In the genomic region with DNA sequence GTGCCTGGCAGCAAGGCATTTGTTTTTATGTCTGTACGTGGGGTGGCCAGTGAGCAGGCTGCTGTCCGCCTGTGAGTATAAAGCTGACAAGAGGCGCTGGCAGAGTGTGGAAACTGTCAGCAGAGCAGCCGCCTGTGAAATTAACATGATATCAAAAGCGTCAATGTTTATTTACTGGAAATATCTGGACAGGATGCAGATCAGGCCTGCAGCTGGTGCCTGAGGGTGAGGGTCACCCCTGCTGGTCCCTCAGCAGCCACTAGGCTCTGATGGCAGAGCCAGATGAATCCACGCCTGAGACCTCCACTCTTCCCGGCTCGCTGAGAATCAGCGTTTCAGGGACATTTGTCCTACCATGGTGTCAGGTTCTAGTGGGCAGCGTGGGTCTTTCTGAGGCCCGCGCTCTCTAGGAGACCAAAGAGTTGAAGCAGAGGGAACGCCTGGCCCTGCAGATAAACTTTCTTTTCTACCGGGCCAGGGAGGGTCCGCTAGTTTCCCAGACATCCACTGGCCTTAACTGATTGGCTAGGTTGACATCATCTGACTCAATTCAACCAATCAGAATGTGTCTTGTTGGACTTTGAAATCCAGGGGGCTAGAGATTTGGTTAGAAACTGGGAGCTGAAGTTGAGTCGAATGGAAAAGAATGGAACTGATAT, we compare ENCODE assay signal across 10 mouse cellular contexts.
DNase-seq lines count a peak whose midpoint lies in the region; ATAC-seq and TF ChIP-seq lines count a peak whose summit lies in the region.
"Had no signal": no experiment of that assay in that cellular context is flagged by ENCODE, and none has a peak within 500 bp of the region (broad histone marks: within the 10 kb centered on the region; RNA-seq: fewer than 3 reads in every experiment).

No protein-coding gene starts in this region.

- H3K27me3 ChIP-seq in intestine, embryonic 15.5 days (replicated peaks), result 0 out of 2 replicates have a peak, but pooled peaks cover 3% of the 10 kb centered on the region
- H3K27me3 ChIP-seq in intestine, postnatal 0 days (replicated peaks; ENCODE audit: control insufficient read depth, insufficient read depth, low read length), result no peaks in the 10 kb centered on the region
- peaks cover 39% of the 10 kb centered on the region for H3K27me3 ChIP-seq in embryonic facial prominence, embryonic 10.5 days (replicated peaks; ENCODE audit: low read depth, poor library complexity, severe bottlenecking)
- peaks cover 8% of the 10 kb centered on the region; the same call in 1 of the 2 replicates for H3K27me3 ChIP-seq in liver, embryonic 11.5 days (replicated peaks; ENCODE audit: control insufficient read depth, insufficient read depth, low read length)

- H3K4me1 ChIP-seq in intestine, embryonic 15.5 days (replicated peaks), result peaks cover 2% of the 10 kb centered on the region; the same call in 1 of the 2 replicates
- no peaks in the 10 kb centered on the region for H3K4me1 ChIP-seq in intestine, postnatal 0 days (replicated peaks; ENCODE audit: control insufficient read depth, insufficient read depth, low read length)
- H3K4me1 ChIP-seq in ES-E14 (ENCODE audit: control insufficient read depth in 2 of 2, insufficient read depth in 2 of 2, low read length in 2 of 2, poor library complexity in 1 of 2), result peaks cover 3 to 24% of the 10 kb centered on the region in 2 experiments; a peak in 2 of 4 replicates
- peaks cover 33% of the 10 kb centered on the region for H3K4me1 ChIP-seq in embryonic facial prominence, embryonic 10.5 days
- H3K4me1 ChIP-seq in liver, embryonic 11.5 days (replicated peaks; ENCODE audit: control insufficient read depth, insufficient read depth, low read length), result peaks cover 8% of the 10 kb centered on the region; the same call in 1 of the 2 replicates

- H3K36me3 ChIP-seq in intestine, embryonic 15.5 days, result no peaks in the 10 kb centered on the region
- H3K36me3 ChIP-seq in intestine, postnatal 0 days (ENCODE audit: control insufficient read depth, insufficient read depth), result no peaks in the 10 kb centered on the region
- no peaks in the 10 kb centered on the region for H3K36me3 ChIP-seq in ES-E14 (ENCODE audit: control insufficient read depth, insufficient read depth, low read length, poor library complexity, severe bottlenecking)
- H3K36me3 ChIP-seq in embryonic facial prominence, embryonic 10.5 days (replicated peaks), result no peaks in the 10 kb centered on the region
- no peaks in the 10 kb centered on the region for H3K36me3 ChIP-seq in liver, embryonic 11.5 days (ENCODE audit: control insufficient read depth, insufficient read depth, low read length)

- no peak for ATAC-seq in intestine, embryonic 15.5 days
- ATAC-seq in intestine, postnatal 0 days, result no peak
- peak; percentile 56; the same call in 1 of the 2 replicates for ATAC-seq in liver, embryonic 11.5 days (replicated peaks; ENCODE audit: low FRiP score)
- ATAC-seq: Patski had no signal

- H3K4me3 ChIP-seq in intestine, embryonic 15.5 days (replicated peaks), result no peak overlapping the region
- H3K4me3 ChIP-seq in intestine, postnatal 0 days (ENCODE audit: low read depth, low read length), result no peak overlapping the region
- H3K4me3 ChIP-seq in ES-E14 (ENCODE audit: insufficient read depth in 1 of 2, low read depth in 1 of 2, low read length in 2 of 2, poor library complexity in 1 of 2, severe bottlenecking in 1 of 2), result peak overlapping the region; percentile 50 to 83
- H3K4me3 ChIP-seq in embryonic facial prominence, embryonic 10.5 days, result peak overlapping the region; percentile 19; the same call in 1 of the 2 replicates
- no peak overlapping the region for H3K4me3 ChIP-seq in liver, embryonic 11.5 days (ENCODE audit: low read depth, low read length)

- no peak overlapping the region for H3K27ac ChIP-seq in intestine, embryonic 15.5 days
- no peak overlapping the region for H3K27ac ChIP-seq in intestine, postnatal 0 days (ENCODE audit: low read depth, low read length)
- H3K27ac ChIP-seq in ES-E14 (ENCODE audit: insufficient read depth, low read depth, low read length, poor library complexity, severe bottlenecking), result no peak overlapping the region
- peak overlapping the region; percentile 21; the same call in 1 of the 2 replicates for H3K27ac ChIP-seq in embryonic facial prominence, embryonic 10.5 days (replicated peaks)
- H3K27ac ChIP-seq in liver, embryonic 11.5 days (ENCODE audit: low read depth, low read length), result no peak overlapping the region

- 62% methylated on average over 16 of the region's 16 CpGs for WGBS in intestine, embryonic 15.5 days
- 64% methylated on average over 16 of the region's 16 CpGs for WGBS in intestine, postnatal 0 days
- WGBS in embryonic facial prominence, embryonic 10.5 days, result 75% methylated on average over 16 of the region's 16 CpGs
- WGBS in liver, embryonic 11.5 days, result 55% methylated on average over 16 of the region's 16 CpGs

- peak; percentile 66 for DNase-seq in ES-E14 (ENCODE audit: low read depth, low spot score)
- no peak for DNase-seq in embryonic facial prominence, embryonic 10.5 days (ENCODE audit: low spot score)
- no peak for DNase-seq in liver, embryonic 11.5 days (ENCODE audit: low spot score)
- no peak for DNase-seq in thymus, postnatal 10 days (ENCODE audit: low spot score in 2 of 2)
- DNase-seq in thymus, postnatal 36 days, result no peak
- DNase-seq in thymus, adult 18-20 months, result no peak
- DNase-seq: kidney, adult 2 months had no signal

- in situ Hi-C loops in ES-E14 (cut with MboI; ENCODE audit: low sequenced_read_pairs in 2 of 2, unreplicated experiment in 2 of 2), result no loop called here

- no peak for TF ChIP-seq CTCF in intestine, postnatal 0 days (IDR thresholded peaks at IDR 0.05; ENCODE audit: low read depth)

- no peak overlapping the region for H3K9ac ChIP-seq in intestine, embryonic 15.5 days
- no peak overlapping the region for H3K9ac ChIP-seq in intestine, postnatal 0 days (ENCODE audit: low read depth, low read length)
- H3K9ac ChIP-seq in ES-E14 (ENCODE audit: insufficient read depth, low read depth, low read length, poor library complexity, severe bottlenecking), result peak overlapping the region; percentile 40; the same call in 1 of the 2 replicates
- H3K9ac ChIP-seq in liver, embryonic 11.5 days (ENCODE audit: low read depth, low read length), result peak overlapping the region; percentile 14; the same call in 1 of the 2 replicates

- 0 out of 2 replicates have a peak overlapping the region, but pooled peaks have one; percentile 22 for H3K4me2 ChIP-seq in intestine, embryonic 15.5 days (replicated peaks)
- no peak overlapping the region for H3K4me2 ChIP-seq in intestine, postnatal 0 days (replicated peaks; ENCODE audit: low read depth)
- H3K4me2 ChIP-seq in liver, embryonic 11.5 days, result peak overlapping the region; percentile 38

- no peaks in the 10 kb centered on the region for H3K9me3 ChIP-seq in intestine, embryonic 15.5 days
- no peaks in the 10 kb centered on the region for H3K9me3 ChIP-seq in intestine, postnatal 0 days (ENCODE audit: control insufficient read depth)
- H3K9me3 ChIP-seq in ES-E14 (ENCODE audit: control insufficient read depth, insufficient read depth, low read depth, low read length), result no peaks in the 10 kb centered on the region
- no peaks in the 10 kb centered on the region for H3K9me3 ChIP-seq in embryonic facial prominence, embryonic 10.5 days
- no peaks in the 10 kb centered on the region for H3K9me3 ChIP-seq in liver, embryonic 11.5 days (ENCODE audit: control insufficient read depth, low read length)

TF ChIP-seq in ES-E14, 5 proteins besides CTCF, POLR2A, EP300 and RAD21:
- TF ChIP-seq ZC3H11A (IDR thresholded peaks at IDR 0.05; ENCODE audit: borderline replicate concordance, low read depth, low read length) (no peak), CHD2 (IDR thresholded peaks at IDR 0.05; ENCODE audit: low read depth, low read length) (0 out of 2 replicates have a peak, but pooled peaks have one; percentile 24)

Comparison
In these comparisons a context has a peak if more than half of its experiments do, and no peak if none do; other contexts are left out.
1. H3K4me3 ChIP-seq: peak in ES-E14 (2 of 2) and embryonic facial prominence, embryonic 10.5 days (single experiment); none in intestine, embryonic 15.5 days (single experiment), intestine, postnatal 0 days (single experiment) and liver, embryonic 11.5 days (single experiment).
2. H3K9ac ChIP-seq: peak in ES-E14 (single experiment) and liver, embryonic 11.5 days (single experiment); none in intestine, embryonic 15.5 days (single experiment) and intestine, postnatal 0 days (single experiment).